Mouse (Mus musculus): ENCODE results near the gene Nrg4. TPM values are rescaled to one million over a fixed set of nuclear protein-coding genes. Genes with fewer than 3 reads are reported as not detected.
A peak's percentile ranks its signal among the peaks of the same experiment; 100 is the strongest.
"Not testable (repeated sequence)": the region's sequence is repeated elsewhere in the genome, so short reads cannot be mapped to it uniquely, and the experiment has no call there.

Nrg4 gene
- total RNA-seq, 1 experiment from 2014 or later = 27.2 TPM

DNA sequence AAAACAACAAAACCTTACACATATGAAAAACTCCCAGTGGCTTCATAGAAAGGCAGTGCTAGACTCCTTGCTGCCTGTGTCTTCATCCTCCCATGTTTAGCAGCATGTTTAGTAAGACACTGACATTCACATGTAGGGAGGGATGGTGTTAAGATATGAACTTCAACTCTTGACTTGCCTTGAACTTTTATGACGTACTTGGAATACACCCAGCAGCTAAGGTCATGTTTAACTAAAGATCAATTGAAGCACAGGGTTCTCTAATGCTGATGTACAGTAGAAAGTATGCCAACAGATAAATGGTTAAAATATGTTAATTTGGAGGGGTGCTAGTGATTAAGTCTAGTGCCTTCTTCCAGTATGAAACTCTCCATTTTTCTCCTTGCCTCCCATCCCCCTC lies 4.0 kb downstream of the Nrg4 start:
- no peak for DNase-seq

DNA sequence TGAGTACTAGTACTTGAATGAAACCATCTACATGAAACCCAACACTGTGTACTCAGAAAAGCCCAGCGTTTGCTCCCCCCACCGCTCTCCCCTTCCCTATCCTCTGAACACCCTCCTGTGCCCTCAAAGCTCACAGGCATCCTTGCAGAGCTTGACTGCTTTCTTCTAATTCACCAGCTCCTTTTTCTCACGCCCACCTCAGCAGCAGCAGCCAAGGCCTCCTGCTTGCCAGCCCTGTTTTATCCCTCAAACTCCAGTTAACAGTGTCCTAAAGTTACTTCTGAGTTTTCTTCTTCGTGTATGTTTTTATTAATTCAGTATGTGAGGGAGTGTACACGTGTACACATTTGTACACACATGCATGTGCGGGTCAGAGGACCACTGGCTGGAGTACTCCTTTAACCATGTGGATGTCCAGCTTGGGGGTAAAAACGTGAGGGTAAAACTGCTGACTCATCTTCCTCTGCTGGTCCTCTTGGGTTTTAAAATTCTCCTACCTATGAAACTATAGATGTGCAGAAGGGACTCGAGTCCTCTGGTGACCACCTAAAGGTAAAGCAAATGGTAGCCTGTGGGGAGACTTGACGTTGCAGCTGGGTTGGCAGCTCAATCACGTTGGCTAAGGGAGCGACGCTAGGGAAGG lies 12.9 kb downstream of the Nrg4 start:
- no peak for DNase-seq

DNA sequence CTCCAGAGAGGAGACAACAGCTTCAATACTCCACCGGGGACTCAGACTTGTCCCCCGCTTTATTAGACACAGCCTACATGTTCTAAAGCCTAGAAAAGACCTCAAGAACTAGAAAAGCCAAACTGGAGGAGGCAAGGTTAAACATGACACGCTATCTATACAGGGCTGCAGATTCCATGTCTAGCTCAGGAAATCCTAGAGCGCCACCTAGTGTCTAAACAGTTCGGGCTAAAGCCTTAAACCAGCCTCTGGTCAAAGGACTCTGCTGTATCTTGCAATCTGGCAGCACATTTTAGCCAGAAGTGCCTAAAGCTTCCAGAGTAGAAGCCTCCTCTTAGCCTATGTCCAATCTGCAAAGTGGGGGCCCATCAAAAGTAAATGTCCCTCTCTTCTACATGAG lies 15.1 kb downstream of the Nrg4 start:
- DNase-seq = peak; percentile 59

DNA sequence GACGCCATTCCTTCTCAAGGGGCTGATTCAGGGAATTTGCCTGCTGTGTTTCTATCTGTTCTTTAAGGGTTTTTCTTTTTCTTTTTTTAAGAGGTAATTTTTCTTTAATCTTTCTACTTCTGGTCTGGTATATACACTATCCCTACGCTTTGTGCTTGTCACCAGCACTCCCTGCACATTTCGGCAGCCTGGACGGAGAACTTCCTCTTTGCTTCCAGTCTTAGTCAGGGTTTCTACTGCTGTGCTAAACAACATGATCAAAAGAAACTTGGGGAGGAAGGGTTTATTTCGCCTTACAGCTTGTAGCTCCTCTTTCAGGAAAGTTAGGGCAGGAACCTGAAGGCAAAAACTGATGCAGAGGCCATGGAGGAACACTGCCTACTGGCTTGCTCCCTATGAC lies 18.2 kb downstream of the Nrg4 start:
- DNase-seq = no peak

DNA sequence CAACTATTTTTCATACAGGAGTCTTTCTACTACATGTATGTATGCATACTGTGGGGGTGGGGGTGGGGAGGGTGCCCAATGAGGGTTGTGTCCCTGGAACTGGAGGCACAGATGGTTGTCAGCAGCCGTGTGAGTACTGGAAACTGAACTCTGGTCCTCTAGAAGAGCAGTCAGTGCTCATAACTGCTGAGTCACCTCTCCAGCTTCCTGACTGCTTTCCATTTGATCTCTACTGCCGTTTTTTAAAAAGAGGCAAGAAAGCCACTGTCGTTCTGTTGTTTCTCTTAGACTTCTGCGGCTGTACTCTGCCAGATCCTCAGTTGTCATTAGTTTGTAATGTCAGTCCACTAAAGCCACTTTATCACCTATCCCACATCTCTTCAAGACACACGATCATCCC lies 19.1 kb downstream of the Nrg4 start:
- DNase-seq = no peak

DNA sequence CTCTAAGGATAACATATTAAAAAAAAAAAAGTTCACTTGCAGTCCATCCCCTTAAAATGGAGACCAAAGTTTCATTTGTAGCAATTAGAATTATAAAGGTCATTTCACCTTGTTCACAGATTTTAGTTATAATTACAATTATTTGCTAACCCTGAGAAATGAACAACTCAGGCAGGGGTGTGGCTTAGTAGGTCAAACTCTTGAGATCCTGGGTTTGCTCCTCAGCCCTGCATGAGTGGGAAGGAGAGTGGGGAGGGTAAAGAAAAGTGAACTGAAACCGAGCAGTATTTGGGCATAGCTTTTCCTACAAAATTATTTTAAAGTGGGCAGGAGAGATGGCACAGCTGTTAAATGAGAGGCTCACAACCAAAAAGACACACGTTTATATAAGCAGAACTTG lies 19.6 kb downstream of the Nrg4 start:
- no peak for DNase-seq

DNA sequence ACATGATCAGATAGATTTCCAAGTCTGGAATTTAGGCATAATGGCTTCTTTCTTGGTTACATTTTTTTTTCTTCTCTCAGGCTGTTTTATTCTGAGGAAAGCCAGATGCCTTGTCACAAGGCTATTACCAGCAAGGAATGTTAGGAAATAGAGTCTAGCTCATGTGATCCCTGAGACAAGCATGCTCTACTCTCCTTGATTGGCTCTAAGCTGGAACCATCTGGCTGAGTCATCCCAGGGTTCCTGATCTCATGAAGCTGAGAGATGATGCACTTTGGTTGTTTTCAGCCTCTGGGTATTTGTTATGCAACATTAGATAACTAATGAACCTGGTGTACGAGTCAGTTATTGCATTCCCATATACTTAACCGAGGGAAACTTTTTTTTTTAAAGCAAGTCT lies 30.4 kb downstream of the Nrg4 start:
- no peak for DNase-seq

DNA sequence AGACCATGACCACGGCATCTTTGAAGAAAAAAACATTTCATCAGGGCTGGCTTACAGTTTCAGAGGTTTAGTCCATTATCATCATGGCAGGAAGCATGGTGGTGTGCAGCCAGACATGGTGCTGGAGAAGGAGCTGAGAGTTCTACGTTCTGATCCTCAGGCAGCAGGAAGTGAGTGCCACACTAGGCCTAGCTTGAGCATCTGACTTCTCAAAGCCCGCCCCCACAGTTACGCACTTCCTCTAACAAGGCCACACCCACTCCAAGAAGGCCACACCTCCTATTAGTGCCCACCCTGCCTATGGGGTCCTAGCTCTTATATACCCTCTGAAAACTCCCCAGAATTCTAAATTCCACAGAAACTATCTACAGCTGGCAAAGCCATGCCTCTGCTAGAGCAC lies 34.7 kb downstream of the Nrg4 start:
- DNase-seq = no peak

DNA sequence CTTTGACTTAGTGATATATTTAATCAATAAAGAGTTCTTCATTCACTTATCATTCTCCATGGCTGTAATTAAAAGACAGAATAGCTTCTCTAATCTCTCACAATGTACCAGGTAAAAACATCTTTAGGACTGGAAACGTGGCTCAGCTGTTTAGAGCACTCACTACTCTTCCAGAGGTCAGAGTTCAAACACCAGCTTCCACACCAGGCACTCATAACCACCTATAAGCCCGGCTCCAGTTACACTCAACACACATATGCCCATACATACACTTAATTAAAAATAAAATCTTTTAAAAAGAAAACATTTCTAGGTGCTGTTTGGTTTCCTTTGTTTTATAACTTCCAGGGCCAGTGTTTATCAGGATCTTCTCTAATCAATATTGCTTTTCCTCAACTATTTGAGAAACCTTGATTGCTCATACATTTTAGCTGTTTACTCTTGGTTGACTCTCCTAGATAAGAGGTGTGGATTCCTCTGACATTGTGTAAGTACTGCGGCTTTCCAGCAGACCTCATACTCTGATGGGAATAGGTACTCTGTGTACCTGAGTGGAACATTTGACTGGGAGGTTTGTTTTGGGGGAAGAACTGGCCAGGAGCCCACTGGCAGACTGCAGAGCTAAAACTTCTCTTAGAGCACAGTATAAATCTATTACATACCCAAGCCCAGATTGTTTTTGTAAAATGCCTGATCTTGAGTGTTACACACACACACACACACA lies 37.0 kb downstream of the Nrg4 start:
- DNase-seq = no peak

DNA sequence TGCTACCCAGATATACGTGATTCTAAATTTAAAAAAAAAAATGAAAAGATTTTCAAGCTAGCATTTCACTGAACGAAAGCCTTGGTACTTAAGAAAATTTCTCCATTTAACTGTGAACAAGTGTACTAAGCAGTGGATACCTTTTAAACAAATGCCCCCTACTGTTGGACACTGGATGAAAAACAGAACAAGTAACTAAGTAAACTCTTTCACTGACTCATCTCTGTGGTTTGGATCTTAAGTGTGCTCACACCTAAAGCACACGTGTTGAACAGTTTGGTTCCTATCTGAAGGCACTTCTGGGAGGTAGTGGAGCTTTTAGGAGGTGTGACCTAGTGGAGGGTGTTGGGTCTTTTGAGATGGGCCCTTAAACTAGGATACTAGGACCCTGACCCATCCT lies 41.4 kb downstream of the Nrg4 start:
- no peak for DNase-seq

DNA sequence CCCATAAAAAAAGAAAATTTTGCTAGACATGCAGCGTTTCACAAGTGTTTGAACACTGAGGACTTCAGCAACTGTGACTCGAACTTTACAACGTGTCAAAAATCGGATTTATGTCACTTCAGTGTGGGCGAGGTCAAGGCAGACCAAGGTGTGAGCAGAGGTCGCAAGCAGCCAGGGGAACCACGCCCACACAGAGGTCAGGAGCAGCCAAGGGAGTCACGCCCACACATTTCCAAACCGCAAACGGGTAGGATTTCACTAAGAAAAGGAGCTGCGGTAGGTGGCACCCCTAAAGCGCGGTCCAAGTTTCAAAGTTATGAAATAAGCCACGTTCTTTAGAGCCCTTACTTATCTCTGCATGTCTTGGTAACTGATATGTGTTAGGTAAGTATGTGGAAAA lies 43.1 kb downstream of the Nrg4 start:
- peak; percentile 40 for DNase-seq

DNA sequence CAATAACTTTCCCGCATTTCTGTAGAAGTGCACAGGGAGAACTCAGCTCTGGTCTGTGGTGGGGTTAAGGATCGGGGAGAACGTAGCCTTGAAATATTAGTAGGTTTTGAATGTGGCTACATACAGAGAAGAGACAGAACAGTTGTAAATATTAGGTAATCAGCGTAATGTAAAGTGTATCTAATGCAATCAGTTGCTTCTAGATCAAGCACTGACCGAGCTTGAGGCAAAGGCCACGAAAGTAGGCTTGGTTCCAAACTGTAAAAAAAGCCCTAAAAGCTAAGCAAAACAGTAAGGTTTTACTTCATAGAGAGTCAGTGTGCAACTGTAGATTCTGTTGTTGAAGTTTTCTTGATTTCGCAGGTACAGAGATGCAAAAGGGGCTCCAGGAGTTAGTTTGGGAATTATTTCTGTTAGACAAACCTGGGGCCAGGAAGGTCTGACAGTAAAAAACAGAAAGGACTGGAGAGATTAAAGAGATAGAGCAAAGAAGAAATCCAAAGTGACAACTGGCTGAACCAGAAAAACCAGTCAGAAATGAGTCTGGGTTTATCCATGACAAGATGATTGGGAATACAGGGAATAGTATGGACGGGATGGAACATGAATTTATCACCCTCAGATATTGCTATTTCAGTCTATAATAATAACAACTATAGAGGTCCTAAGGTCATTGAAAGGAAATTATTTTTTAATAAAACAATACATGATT lies 47.4 kb downstream of the Nrg4 start:
- no peak for DNase-seq

DNA sequence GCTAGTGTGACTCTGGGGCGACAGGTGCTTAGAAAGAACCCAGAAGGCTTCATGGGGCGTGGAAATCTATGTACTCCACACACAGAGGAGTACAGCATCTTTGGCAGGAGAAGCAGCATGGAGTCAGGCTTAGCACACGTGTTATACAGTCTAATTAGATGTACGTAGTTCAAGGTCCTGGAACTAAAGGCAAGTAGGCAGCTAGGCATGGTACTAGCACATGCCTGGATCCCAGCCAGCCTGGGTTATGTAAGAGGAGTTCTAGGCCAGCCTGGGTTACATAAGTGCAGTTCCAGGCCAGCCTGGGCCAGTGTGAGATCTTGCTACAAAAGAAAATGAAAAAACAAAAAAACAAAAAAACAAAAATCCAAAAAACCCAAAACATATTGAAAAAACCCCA lies 49.1 kb downstream of the Nrg4 start:
- DNase-seq = peak; percentile 70

DNA sequence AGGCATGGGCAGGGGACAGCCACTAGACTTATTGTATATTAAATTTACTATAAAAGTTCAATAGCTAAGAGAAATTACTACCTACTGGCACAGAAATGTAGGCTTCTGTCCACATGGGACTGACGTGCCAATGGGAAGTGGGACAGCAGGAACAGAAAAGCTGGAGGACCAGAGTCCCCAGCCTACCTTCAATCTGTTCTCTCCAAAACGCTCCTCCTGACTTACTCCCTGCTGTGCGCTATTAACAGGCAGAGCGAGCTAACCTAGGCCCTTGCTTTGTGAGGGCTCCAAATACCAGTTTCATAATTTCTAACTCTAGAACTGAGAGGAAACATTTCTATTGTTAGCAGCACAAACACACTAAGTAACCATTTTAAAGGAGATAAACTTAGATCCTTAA lies 52.7 kb downstream of the Nrg4 start:
- DNase-seq = no peak

DNA sequence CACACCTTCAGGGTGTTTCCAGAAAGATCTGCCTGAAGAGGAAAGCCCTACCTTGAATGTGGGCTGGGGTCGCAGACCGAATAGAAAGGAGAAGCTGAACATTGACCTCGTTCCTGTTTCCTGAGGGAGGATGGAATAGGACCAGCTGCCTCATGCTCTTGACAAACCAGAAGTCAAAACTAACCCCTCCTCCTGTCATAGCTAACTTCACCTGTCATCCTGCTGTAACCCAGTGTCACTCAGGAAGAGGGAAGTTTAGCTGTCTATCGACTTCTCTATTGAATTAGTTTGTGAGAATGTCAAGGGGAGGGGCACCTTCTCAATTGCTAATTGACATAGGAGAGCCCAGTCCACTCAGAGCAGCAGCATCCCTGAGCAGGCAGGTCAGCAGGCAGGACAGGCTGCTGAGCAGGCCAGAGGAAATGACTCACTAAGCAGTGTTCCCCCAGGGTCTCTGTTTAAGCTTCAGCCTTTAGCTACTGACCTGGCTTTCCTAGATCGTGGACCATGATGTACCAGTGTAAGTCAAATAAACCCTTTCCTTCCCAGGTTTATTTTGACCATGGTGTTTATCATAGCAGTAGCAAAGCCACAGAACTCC lies 54.6 kb downstream of the Nrg4 start:
- DNase-seq = no peak

DNA sequence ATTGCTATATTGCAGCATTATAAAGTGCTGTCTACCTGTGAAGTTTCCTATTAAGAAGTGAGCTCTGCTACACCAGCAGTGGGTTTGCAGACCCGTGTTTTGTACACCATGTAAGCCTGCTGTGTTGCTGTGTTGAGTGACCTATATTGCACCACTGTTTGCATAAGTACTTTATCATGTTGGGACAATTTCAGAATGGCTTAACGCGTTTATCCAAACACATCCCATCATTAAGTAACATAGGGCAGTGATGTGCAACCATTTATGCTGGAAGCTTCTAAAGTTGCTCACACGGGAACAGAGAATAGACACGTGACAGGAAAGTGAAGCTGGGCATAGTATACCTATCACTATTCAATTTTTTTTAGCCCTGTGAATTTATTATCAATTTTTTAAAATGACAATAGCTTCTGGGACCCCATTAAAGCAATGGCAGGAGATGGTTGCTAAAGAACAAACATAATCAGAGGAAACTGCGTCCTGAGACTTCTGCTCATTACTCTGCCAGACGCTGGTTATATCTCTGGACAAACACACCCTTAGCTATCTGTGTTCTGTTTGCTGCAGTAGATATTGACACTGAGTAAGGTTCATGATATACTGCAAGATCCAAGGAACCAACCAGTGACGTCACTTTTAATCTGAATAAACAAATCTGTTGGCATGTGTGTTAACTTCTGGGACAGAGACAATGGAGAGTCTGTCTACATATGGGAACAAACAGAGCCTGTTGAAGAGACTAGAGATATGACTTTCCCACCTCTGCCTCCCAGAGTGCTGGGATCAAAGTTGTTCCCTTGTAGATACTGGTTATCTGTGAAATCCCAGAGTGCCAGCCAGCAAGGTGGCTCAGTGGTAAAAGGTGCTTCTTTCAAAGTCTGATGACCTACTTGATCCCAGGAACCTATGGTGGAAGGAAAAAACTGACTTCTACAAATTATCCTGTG lies 62.0 kb downstream of the Nrg4 start:
- DNase-seq = no peak

DNA sequence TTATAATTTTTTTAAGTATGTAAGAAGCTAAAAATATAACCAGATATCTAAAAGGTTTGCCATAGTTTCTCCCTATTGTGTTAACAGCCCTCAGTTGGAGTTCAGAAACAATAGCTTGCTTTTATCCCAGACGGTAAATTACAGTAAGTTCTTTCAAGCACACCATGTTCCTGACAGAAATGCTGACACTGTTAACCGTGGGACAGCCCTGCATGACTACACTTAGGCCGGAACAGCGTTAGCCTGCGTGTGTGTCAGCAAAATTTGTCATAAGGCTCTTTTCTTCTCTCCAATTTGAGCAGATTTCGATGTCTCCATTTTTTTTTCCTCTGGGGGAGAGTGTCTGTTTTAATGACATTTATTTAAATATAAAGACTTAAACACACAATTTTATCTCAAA lies 66.9 kb downstream of the Nrg4 start:
- DNase-seq = no peak

DNA sequence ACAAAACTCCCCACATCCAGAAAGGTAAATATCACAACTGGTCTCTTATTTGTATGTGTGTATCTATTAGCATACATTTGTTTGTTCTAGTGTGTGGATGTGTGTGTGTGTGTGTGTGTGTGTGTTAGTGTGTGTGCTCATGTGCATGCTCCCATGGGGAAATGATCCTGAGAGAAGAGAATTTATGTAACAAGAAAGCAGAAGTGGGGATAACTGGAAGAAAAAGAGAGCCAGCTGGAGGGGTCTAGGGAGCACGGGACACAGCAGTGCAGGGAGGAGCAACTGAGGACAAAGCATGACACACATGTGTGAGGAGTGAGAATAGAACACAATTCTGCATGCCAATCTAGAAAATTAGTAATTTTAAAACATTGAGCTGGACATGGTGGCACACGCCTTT lies 69.5 kb downstream of the Nrg4 start:
- DNase-seq = no peak

DNA sequence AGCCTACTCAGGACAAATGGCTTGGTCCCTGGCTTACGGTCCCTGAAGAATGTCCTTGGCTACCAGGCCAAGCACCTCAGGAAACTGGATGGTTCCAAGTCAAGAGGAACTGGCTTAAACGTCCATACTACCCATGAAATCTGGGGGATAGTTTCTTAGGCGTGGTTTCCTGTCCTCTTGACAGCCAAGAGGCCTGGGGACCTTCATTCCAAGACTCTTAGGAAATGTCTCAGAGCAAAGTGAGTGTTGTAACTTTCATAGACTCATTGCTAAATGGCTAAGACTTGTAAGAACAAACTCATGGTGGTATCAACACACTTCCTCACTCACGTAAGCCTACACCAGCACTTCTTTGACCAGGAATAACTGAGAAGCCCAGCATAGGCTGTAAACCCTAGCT lies 71.0 kb downstream of the Nrg4 start:
- no peak for DNase-seq

DNA sequence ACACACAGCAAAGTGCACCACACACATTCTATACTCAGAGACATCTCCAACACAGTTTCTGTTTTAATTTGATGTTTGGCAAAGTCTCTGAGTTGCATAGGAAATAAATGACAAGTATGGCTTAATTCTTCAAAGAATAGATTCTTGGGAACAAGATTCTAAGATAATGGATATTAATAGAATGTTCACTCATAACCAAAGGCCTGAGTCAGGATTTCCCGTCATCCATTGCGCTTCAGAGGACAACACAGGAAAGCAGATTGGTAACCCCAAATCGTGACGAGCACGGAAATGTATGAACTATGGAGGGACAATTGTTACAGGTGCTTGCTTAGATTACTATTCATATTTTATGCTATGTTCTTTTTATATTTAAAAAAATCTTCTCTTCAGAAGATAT lies 71.6 kb downstream of the Nrg4 start:
- no peak for DNase-seq

DNA sequence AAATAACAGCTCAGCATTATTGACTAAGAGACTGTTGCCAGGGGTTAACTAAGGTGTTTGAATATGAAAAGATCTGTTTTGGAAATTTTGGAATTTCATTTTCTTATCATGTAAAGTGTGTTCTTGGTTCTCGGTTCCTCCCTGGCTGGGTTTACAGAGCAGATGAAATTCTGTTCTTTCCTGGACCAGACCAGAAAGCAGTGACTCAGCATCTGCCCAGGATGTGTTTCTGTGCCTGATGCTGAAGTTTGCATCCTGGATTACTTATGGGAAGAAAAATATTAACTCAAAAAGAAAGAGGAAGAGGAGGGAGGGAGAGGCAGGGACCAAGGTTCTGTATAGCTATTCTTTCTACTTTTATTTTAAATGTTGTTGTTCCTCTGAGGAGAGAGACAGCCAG lies 72.8 kb downstream of the Nrg4 start:
- DNase-seq = no peak

DNA sequence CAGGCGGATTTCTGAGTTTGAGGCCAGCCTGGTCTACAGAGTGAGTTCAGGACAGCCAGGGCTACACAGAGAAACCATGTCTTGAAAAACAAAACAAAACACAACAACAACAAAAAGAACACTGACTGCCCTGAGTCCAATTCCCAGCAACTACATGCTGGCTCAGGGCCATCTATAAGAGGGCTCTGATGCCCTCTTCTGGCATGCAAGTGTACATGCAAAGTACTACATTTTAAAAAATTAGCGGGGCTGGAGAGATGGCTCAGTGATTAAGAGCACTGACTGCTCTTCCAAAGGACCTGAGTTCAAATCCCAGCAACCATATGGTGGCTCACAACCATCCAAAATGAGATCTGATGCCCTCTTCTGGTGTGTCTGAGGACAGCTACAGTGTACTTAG lies 74.5 kb downstream of the Nrg4 start:
- not testable (repeated sequence) for DNase-seq

Measured in adrenal gland, postnatal 25 days (tissue).